Mouse (Mus musculus) B cell, adult 2 months (primary cell): ENCODE results near the gene Lonp1.
"Not testable (repeated sequence)": the region's sequence is repeated elsewhere in the genome, so short reads cannot be mapped to it uniquely, and the experiment has no call there.

Experiments
- DNase-seq, 2 experiments: peaks; one replicate each; pipeline ENCODE4 v3.0.0; 2022

Lonp1 gene

DNA sequence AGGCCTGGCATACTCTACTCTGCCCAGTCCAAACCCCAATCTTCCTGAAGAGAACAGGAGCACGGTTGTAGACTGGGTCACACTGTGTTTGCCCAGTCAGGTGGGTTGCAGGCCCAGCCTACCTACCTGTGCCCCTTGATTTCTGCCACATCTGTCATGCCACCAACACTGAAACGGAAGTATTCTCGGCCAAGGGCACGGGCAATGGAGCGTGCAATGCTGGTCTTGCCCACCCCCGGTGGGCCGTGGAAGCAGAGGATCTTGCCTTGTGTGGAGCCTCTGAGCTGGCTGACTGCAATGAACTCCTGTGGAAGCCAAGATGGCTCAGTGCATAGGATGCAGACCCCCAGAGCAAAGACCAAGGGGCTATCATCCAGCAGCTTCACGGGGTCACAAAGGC, 9.1 kb downstream of the Lonp1 start:
- DNase-seq, result no peak

- DNase-seq, result no peak
These were observed 10.0 kb downstream of the Lonp1 start for GRCm38 (mm10) chr17:56616725-56617124.

DNA sequence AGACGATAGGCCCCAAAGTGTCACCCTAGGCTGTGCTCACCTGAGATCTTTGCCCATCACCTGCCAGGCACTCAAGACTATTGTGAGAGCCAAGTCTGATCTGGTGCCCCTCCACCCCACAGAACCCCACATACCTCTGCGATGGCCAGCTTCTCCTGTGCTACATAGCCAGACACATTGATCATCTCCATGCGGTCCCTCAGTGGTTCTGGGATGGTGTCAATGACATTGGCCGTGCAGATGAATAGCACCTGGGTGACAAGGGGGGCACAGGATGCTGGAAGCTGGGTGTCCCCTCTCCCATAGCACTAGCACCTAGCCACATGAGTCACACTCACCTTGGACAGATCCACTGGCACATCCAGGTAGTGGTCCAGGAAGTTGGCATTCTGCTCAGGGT, 10.9 kb downstream of the Lonp1 start:
- no peak for DNase-seq

DNA sequence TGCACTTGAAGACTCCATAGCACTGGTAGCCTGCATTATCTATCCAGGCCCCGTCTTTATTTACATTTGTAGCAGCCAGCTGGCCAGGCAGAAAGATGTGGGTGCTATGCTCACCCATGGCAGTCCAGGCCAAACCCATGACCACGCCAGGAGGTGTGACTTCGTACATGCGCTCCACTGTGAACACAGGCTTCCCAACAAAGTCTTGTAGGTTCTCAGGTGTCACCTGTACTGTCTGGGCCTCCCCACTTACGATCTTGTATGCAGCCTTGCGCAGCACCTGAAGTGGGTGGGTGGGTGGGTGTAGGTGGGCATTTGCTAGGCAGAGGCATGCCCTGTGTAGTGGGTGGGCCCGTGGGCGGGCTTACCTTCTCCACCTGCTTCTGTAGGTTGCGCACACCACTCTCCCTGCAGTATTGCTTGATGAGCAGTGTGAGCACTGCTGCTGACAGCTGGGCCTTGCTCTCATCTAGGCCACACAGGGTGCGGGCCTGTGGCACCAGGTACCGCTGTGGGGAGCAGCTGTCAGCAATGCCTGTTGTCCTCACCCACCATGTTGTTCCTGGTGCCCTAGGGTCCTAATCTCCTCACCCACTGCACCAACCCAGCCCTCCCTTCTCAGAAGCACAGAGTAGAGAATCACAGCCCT, 11.4 kb downstream of the Lonp1 start:
- DNase-seq, result no peak

- DNase-seq, result peak; percentile 12 to 19
These were observed 12.1 kb downstream of the Lonp1 start for GRCm38 (mm10) chr17:56614391-56615135.

DNA sequence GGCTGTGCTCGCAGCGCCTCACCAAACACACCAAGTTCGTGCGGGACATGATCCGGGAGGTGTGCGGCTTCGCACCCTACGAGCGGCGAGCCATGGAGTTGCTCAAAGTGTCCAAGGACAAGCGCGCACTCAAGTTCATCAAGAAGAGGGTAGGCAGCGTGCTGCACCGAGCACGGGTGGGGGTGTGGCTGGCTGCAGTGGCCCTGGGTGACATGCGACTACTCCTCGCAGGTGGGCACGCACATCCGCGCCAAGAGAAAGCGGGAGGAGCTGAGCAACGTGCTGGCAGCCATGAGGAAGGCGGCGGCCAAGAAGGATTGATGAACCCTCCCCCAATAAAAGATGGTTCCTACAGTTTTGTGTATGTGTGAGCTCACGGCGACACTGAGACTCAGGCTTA, 12.8 kb downstream of the Lonp1 start:
- peak; percentile 43 to 50 for DNase-seq

GRCm38 (mm10) chr17:56613236-56613844, 13.3 kb downstream of the Lonp1 start, which contains the start of gene Rpl36:
Gene Rpl36, plus strand, starts transcription at chr17:56613416.
- DNase-seq, result peak; percentile 95

GRCm38 (mm10) chr17:56612565-56612939, 14.1 kb downstream of the Lonp1 start:
- not testable (repeated sequence) for DNase-seq

DNA sequence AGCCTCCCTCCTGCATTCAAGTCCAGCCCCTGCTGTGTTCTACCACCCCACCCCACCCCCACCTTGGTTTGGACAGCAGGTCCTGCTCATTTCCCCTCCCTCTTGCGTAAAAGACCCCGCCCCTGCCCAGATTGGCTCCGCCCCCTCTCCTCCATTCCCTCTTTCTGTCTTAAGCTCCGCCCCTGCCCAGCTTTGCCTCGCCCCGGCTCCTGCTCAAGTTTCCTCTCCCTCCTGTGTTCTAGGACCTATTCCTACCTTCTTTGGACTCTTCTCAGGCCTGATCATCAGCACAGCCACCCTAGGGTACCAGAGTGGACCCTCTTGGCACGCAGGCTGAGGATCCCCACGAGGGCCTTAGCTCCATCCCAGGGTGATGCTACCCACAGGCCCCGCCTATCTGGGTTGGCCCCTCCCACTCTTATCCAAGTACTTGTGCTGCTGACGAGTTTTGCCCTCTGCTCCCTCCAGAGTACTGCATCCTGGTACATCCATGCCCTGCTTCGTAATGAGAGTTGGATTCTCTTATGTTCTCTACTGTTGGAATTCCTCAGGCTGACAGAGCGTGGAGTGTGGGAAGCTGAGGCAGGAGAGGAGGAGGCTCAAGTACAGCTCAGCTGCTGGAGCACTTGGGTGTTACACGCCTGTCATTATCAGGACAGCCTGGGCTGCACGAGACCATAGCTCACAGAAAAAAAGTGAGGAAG, 14.7 kb downstream of the Lonp1 start:
- peak; percentile 27 to 31 for DNase-seq

DNA sequence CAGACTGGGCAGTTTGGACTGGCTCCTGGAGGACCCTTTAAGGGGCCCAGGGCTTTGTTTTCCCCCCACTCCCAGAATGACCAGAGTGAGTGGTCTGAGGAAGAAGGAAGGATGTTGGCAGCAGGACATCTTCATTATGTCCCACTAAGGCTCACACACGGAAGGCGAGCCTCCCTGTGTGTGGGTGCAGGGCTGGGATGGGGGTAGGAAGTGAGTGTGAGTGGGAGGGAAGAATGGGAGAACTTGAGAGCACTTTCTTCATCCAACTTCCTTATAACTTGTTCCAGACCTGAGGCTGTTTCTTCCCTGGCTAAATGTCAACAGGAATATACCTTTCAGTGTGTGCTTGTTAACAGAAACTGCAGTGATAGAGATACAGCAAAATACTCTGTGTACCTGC, 15.4 kb downstream of the Lonp1 start:
- DNase-seq, result no peak

- peak; percentile 90 to 93 for DNase-seq
These were observed 17.1 kb downstream of the Lonp1 start, which contains the start of gene 2410015M20Rik for GRCm38 (mm10) chr17:56609452-56610171. Gene 2410015M20Rik, minus strand, starts transcription at chr17:56609771.

GRCm38 (mm10) chr17:56608699-56609098, 18.0 kb downstream of the Lonp1 start:
- DNase-seq, result no peak

GRCm38 (mm10) chr17:56607521-56608062, 19.1 kb downstream of the Lonp1 start:
- DNase-seq, result no peak

DNA sequence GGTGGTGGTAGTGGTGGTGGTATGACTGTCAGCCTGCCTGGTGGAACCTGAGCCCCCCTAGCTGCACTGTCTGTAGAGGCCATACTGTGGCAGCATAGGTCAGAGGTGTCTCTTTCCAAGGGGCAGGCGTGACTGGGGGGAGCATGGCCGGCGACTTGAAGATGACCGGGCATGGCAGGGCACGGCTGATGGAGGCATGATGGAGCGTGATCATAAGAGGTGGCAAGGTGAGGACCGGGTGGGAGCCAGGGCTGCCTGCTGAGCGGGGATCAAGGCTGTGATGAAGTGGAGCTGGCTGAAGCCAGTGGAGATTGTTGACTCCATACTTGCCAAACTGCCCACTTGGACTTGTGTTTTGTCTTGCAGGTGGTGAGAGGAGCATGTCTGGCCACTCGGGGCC, 21.3 kb downstream of the Lonp1 start:
- no peak for DNase-seq

- DNase-seq, result no peak
These were observed 22.3 kb downstream of the Lonp1 start for GRCm38 (mm10) chr17:56604422-56604821.

- no peak for DNase-seq
These were observed 22.7 kb downstream of the Lonp1 start for GRCm38 (mm10) chr17:56604070-56604380.

- no peak for DNase-seq
These were observed 23.3 kb downstream of the Lonp1 start for GRCm38 (mm10) chr17:56603186-56604069.

- DNase-seq, result no peak
These were observed 33.0 kb downstream of the Lonp1 start for GRCm38 (mm10) chr17:56593527-56594271.

GRCm38 (mm10) chr17:56592553-56592952, 34.1 kb downstream of the Lonp1 start:
- no peak for DNase-seq

DNA sequence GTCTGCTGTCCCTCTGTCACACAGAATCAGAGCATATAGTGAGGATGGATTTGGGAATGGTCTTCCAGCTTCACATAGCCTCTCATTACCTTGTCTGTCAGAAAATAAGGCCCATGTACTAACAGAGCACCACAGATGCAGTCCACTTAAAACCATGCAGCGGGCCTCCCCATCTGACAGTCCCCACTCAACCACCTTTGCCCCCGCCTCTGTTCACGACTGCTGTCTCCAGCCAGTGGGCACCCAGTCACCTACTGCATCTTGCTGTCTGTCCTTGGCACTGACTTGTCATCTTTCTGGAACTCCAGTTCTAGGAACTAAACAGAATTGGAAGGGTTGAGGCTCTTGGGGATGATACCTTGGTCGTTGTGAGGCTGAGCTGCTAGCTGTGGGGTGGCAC, 37.8 kb downstream of the Lonp1 start:
- DNase-seq, result no peak

GRCm38 (mm10) chr17:56587773-56588172, 38.9 kb downstream of the Lonp1 start:
- no peak for DNase-seq
